Mouse (Mus musculus) olfactory bulb, adult 2 months (tissue): ENCODE results near the gene 4930524J08Rik. TPM values are rescaled to one million over a fixed set of nuclear protein-coding genes. Genes with fewer than 3 reads are reported as not detected.

ENCODE experiments used
- H3K27ac ChIP-seq: fragments of 200-500 bp; 2 replicates; pipeline ENCODE4 v1.5.1; 2012; ENCODE audit warnings: low read depth, low read length; ENCODE audit not compliant: insufficient read depth
- H3K4me1 ChIP-seq: fragments of 200-500 bp; 2 replicates; pipeline ENCODE4 v1.6.1; 2012; ENCODE audit warnings: low read length; ENCODE audit not compliant: control insufficient read depth, insufficient read depth
- H3K4me3 ChIP-seq: fragments of 200-500 bp; 2 replicates; pipeline ENCODE4 v1.5.1; 2012; ENCODE audit warnings: mild to moderate bottlenecking, low read depth, low read length, moderate library complexity; ENCODE audit not compliant: insufficient read depth
- CTCF ChIP-seq: fragments of 200-500 bp; IDR thresholded peaks from 2 replicates; pipeline ENCODE4 v1.5.1; 2012; ENCODE audit warnings: low read depth, mild to moderate bottlenecking, low read length, moderate library complexity; ENCODE audit not compliant: insufficient read depth
- POLR2A ChIP-seq: fragments of 200-500 bp; IDR thresholded peaks from 2 replicates; pipeline ENCODE4 v1.6.1; 2012; ENCODE audit warnings: mild to moderate bottlenecking, low read depth, low read length, moderate library complexity; ENCODE audit not compliant: insufficient read depth
- WGBS: fragments of 180-500 bp; shearing (Covaris S2); methylation state at CpG from one replicate; pipeline ENCODE4 v1.1.7; 2018; 5-methylcytosine and 5-hydroxymethylcytosine counted together
- polyA plus RNA-seq: library from polyadenylated mRNA; stranded (reverse); fragments of >200 nt; gene quantifications from 2 replicates; pipeline ENCODE4 v1.2.4, GENCODE M21; 2012; ENCODE audit warnings: low replicate concordance; ENCODE audit not compliant: missing spikeins, insufficient read depth, insufficient read length

The 4930524J08Rik gene
- not detected in 2 replicates for polyA plus RNA-seq

DNA sequence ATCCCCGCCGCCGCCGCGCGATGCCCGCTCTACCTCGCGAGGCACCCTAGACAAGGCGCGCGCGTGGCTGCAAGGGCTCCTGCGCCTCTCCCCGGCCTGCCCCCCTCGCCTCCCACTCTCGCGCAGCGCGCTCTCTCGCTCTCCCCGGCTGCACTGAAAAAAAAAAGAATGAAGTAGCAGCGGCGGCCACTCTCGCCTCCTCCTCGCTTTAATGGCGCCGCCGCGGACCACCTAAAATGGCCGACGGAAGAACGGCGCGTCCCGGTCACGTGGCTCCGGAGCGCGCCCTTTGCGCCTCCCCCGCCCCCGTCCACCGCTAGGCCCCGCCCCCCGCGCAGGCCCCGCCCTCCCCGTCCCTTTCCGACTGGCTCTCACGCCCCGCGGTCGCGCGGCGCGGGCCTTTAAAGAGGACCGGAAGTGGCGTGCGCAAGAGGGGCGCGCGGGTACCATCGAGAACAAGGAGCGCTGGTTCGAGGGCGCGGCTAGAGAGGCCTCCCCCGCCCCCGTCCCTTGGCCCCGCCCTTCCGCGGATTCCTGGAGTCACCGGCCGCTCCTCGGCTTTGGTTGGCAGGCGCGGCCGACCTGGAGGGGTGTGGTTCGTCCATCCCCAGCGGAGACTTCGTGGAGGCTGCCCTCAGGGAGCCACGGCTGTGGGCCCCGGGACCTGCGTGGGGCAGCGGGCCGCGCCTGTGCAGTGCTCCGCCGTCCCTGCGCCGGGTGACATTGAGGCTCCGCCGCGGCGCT lies at the start of gene 4930524J08Rik, which contains the start of gene Hnrnpd:
4930524J08Rik (plus strand) TSS at position 363 of the 744 bp plus-strand sequence.
Hnrnpd (minus strand) TSS at position 240 of the 744 bp plus-strand sequence.
- peak within 1 kb of the TSS; percentile 98 for H3K4me3 ChIP-seq
- WGBS = under 1% methylated on average over 93 of the region's 97 CpGs
- peaks cover 2% of the 10 kb centered on the region; the same call in 1 of the 2 replicates for H3K4me1 ChIP-seq
- TF ChIP-seq POLR2A (peak; percentile 80), CTCF (0 out of 2 replicates have a peak, but pooled peaks have one; percentile 14)
- H3K27ac ChIP-seq = peak within 1 kb of the TSS; percentile 99

GRCm38 (mm10) chr5:99931910-99932309 lies 47.0 kb upstream of the 4930524J08Rik start:
- no peak for TF ChIP-seq POLR2A
- no peak for TF ChIP-seq CTCF
- 92% methylated on average over 6 of the region's 6 CpGs for WGBS
- Histone ChIP-seq H3K4me1 (no peaks in the 10 kb centered on the region), H3K27ac (no peak overlapping the region), H3K4me3 (no peak overlapping the region)

DNA sequence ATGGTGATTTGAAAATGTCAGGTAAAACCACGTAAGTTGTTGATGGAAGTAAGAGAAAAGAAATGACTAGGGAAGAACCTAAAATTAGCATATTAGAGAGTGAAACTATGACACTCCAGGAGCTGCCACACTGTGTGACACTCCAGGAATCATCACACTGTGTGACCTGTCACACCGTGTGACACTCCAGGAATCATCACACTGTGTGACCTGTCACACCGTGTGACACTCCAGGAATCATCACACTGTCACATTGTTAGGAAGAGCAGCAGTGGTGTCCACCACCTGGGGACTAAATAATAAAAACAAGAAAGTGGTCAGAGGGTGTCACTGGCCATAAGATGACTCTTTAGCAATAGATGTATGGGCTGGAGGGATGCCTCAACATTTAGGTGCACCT lies 39.4 kb upstream of the 4930524J08Rik start:
- H3K4me3 ChIP-seq = no peak overlapping the region
- 76% methylated on average over 3 of the region's 3 CpGs for WGBS
- no peak for TF ChIP-seq CTCF
- no peak for TF ChIP-seq POLR2A

GRCm38 (mm10) chr5:99941273-99941672 lies 37.6 kb upstream of the 4930524J08Rik start:
- WGBS = 84% methylated on average over 10 of the region's 10 CpGs
- Histone ChIP-seq H3K27ac (no peak overlapping the region), H3K4me3 (no peak overlapping the region), H3K4me1 (peaks cover 3% of the 10 kb centered on the region; the same call in 1 of the 2 replicates)
- TF ChIP-seq POLR2A (no peak), CTCF (no peak)

More for the DNA sequence above, 39.4 kb upstream of the 4930524J08Rik start:
- H3K4me1 ChIP-seq = peaks cover 3% of the 10 kb centered on the region; the same call in 1 of the 2 replicates
- H3K27ac ChIP-seq = no peak overlapping the region

GRCm38 (mm10) chr5:99941776-99942502 lies 36.9 kb upstream of the 4930524J08Rik start:
- Histone ChIP-seq H3K4me3 (no peak overlapping the region), H3K4me1 (peaks cover 3% of the 10 kb centered on the region; the same call in 1 of the 2 replicates), H3K27ac (no peak overlapping the region)
- 67% methylated on average over 10 of the region's 10 CpGs for WGBS
- no peak for TF ChIP-seq POLR2A
- TF ChIP-seq CTCF = no peak

DNA sequence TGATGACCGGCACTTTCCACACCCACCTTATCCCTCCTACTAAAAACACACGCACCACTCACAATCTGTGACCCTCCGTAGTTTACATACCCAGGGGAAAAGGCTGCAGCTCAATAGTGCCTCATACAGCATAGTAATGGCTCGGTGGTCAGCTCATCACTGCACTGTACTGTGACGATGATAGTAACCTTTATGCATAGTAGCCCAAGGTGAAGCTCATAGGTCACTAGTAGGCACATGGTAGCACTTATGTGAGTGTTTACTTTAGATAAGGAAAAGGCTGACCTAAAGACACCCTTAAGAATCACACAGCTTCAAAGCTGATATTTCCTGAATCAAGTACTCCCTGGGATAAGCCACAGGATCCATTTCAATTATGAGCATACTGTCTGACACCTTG lies 26.3 kb upstream of the 4930524J08Rik start:
- no peak for TF ChIP-seq POLR2A
- 90% methylated on average over 5 of the region's 5 CpGs for WGBS
- Histone ChIP-seq H3K4me3 (no peak overlapping the region), H3K4me1 (no peaks in the 10 kb centered on the region), H3K27ac (no peak overlapping the region)

DNA sequence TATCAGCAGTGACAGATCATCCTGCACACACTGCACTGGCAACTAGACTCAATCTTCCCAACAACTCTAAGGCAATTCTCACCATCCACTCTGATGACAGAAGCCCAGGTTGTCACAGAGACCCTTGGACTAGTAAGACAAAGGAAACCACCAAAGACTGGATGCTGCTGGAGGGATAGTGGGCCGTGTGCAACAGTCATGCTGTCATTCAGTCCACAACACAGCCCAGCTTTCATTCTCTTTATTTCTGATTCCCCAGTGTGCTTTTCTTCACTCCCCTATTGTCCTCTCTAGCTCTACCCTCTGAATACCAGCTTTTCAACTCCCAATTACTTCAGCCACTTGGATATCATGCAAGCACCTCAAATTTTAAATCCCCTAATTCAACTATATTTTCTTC lies 25.0 kb upstream of the 4930524J08Rik start:
- no peak overlapping the region for H3K4me3 ChIP-seq
- WGBS = 32% methylated on average over 1 of the region's 1 CpGs
- H3K27ac ChIP-seq = no peak overlapping the region
- H3K4me1 ChIP-seq = no peaks in the 10 kb centered on the region
- no peak for TF ChIP-seq CTCF
- TF ChIP-seq POLR2A = no peak

GRCm38 (mm10) chr5:99958666-99959065 lies 20.2 kb upstream of the 4930524J08Rik start:
- H3K27ac ChIP-seq = no peak overlapping the region
- TF ChIP-seq CTCF = no peak
- no peak for TF ChIP-seq POLR2A
- 94% methylated on average over 1 of the region's 1 CpGs for WGBS
- no peaks in the 10 kb centered on the region for H3K4me1 ChIP-seq
- H3K4me3 ChIP-seq = no peak overlapping the region
